Mouse (Mus musculus): Measurements from ENCODE around the gene Dnlz.

Dnlz gene

GRCm38 (mm10) chr2:26357484-26357883, 5.6 kb upstream of the Dnlz start:
- DNase-seq (ENCODE audit: low read depth, low spot score): peak; percentile 70

- DNase-seq (ENCODE audit: low read depth, low spot score): peak; percentile 28
These were observed 4.8 kb upstream of the Dnlz start for GRCm38 (mm10) chr2:26356678-26357077.

- DNase-seq (ENCODE audit: low read depth, low spot score): no peak
These were observed 4.3 kb upstream of the Dnlz start for GRCm38 (mm10) chr2:26356231-26356630.

GRCm38 (mm10) chr2:26354401-26354800, 2.5 kb upstream of the Dnlz start:
- no peak for DNase-seq (ENCODE audit: low read depth, low spot score)

- DNase-seq (ENCODE audit: low read depth, low spot score): no peak
These were observed 1.4 kb upstream of the Dnlz start for GRCm38 (mm10) chr2:26353066-26353980.

- DNase-seq (ENCODE audit: low read depth, low spot score): no peak
These were observed 491 bp upstream of the Dnlz start for GRCm38 (mm10) chr2:26352291-26352910.

GRCm38 (mm10) chr2:26348241-26348640, 3.7 kb downstream of the Dnlz start:
- no peak for DNase-seq (ENCODE audit: low read depth, low spot score)

GRCm38 (mm10) chr2:26342609-26343490, 9.1 kb downstream of the Dnlz start:
- peak; percentile 81 for DNase-seq (ENCODE audit: low read depth, low spot score)

GRCm38 (mm10) chr2:26342044-26342443, 9.9 kb downstream of the Dnlz start:
- DNase-seq (ENCODE audit: low read depth, low spot score): peak; percentile 27

GRCm38 (mm10) chr2:26341510-26341981, 10.4 kb downstream of the Dnlz start:
- DNase-seq (ENCODE audit: low read depth, low spot score): no peak

- DNase-seq (ENCODE audit: low read depth, low spot score): no peak
These were observed 12.7 kb downstream of the Dnlz start for GRCm38 (mm10) chr2:26339204-26339551.

GRCm38 (mm10) chr2:26338302-26339203, 13.4 kb downstream of the Dnlz start:
- no peak for DNase-seq (ENCODE audit: low read depth, low spot score)

GRCm38 (mm10) chr2:26330702-26331101, 21.2 kb downstream of the Dnlz start:
- DNase-seq (ENCODE audit: low read depth, low spot score): no peak

GRCm38 (mm10) chr2:26330056-26330468, 21.8 kb downstream of the Dnlz start:
- DNase-seq (ENCODE audit: low read depth, low spot score): no peak

- peak; percentile 74 for DNase-seq (ENCODE audit: low read depth, low spot score)
These were observed 22.5 kb downstream of the Dnlz start for GRCm38 (mm10) chr2:26329402-26329801.

GRCm38 (mm10) chr2:26327852-26328251, 24.1 kb downstream of the Dnlz start:
- peak; percentile 72 for DNase-seq (ENCODE audit: low read depth, low spot score)

- peak; percentile 91 for DNase-seq (ENCODE audit: low read depth, low spot score)
These were observed 26.3 kb downstream of the Dnlz start for GRCm38 (mm10) chr2:26325386-26326181.

- DNase-seq (ENCODE audit: low read depth, low spot score): peak; percentile 67
These were observed 27.0 kb downstream of the Dnlz start for GRCm38 (mm10) chr2:26324917-26325316.

GRCm38 (mm10) chr2:26323589-26324325, 28.2 kb downstream of the Dnlz start:
- DNase-seq (ENCODE audit: low read depth, low spot score): no peak

Measured in ZHBTc4 (cell line).